Mouse (Mus musculus) heart, postnatal 0 days (tissue): ENCODE measurements around the gene Ppargc1a.

Source experiments
- CTCF ChIP-seq: IDR thresholded peaks from 2 replicates; pipeline ENCODE4 v1.5.1; 2016; ENCODE audit warnings: antibody characterized with exemption, control low read depth, low read depth
- EP300 ChIP-seq: IDR thresholded peaks from 2 replicates; pipeline ENCODE4 v1.6.1; 2016; ENCODE audit warnings: antibody characterized with exemption, low read depth

DNA sequence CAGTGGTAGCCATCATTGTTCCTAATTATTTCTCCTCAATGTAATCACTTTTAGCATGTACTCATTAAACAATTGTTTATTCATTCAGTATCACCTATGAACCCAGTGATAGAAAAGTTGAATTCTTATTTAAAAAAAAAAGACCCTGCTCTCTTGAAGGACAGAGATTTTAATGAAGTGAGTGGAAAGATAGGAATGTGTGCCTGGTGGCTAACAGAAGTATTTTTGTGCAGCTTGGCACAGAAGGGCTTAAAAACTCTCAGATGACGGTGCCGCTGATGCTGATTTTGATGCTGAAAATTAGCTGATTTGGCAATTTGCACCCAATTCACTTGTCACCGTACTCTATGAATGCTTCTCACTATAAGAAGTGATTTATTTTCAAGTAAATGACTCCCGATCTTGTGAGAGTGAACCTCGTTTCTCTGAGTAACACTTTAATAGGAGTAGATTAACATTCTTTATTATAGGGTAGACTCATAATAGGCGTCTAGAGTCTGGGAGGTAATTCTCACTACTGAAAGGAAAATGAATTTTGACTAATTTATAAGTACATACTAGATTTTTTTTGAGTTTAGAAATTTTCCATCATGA lies 20.0 kb downstream of the Ppargc1a start:
- TF ChIP-seq CTCF (no peak), EP300 (no peak)
